Mouse (Mus musculus): ENCODE measurements around the gene Mgp. TPM values are rescaled to one million over a fixed set of nuclear protein-coding genes. Genes with fewer than 3 reads are reported as not detected.

Mgp gene
- polyA plus RNA-seq, 1 experiment = not detected

DNA sequence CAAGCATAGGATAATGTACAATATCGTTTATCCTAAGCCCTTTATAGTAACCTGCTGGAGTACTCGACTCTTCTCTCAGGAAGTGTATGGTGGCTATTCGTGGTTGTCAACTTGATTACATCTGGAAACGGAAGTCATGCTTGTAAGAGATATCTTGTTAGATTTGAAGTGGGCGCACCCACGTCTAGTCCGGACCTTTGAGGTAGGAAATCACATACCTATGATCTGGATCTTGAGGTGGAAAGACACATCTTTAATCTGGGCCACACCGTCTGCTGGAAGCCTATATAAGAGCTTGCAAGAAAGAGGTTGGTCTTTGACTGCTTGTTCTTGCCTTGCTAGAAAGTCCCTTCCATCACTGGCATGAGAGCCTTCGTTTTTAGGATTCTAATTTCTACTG, 26.9 kb upstream of the Mgp start:
- Histone ChIP-seq H3K4me1 (ENCODE audit: control insufficient read depth, insufficient read depth, low read length) (peaks cover 11% of the 10 kb centered on the region), H3K4me3 (ENCODE audit: insufficient read depth, low read depth, low read length) (no peak overlapping the region), H3K27ac (ENCODE audit: insufficient read depth, low read depth, low read length) (no peak overlapping the region)
- 93% methylated on average over 9 of the region's 9 CpGs for WGBS
- TF ChIP-seq POLR2A (IDR thresholded peaks at IDR 0.05; ENCODE audit: insufficient read depth, low read depth, low read length) (no peak), CTCF (IDR thresholded peaks at IDR 0.05; ENCODE audit: insufficient read depth, low read depth, low read length) (no peak)

DNA sequence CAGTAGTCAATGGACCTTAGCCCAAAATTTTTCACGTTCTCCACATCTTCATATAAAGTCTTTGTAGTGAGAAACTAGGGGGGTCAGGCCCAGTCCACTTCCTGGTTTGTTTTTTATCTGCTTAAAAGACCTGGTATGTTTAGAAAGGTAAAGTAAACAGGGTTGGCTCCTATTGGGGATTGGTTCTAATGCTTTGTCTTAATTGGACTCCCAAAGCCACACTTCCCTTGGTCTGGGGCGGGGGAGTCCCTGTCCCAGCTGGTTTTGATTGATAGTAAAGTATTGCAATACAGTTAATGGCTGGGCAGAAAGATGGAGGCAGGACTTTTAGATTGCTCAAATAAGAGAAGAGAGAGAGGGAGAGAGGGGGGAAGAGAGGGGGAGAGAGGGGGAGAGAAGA, 25.4 kb upstream of the Mgp start:
- Histone ChIP-seq H3K4me3 (ENCODE audit: insufficient read depth, low read depth, low read length) (no peak overlapping the region), H3K27ac (ENCODE audit: insufficient read depth, low read depth, low read length) (no peak overlapping the region), H3K4me1 (ENCODE audit: control insufficient read depth, insufficient read depth, low read length) (peaks cover under 1% of the 10 kb centered on the region; the same call in 1 of the 2 replicates)
- TF ChIP-seq CTCF (IDR thresholded peaks at IDR 0.05; ENCODE audit: insufficient read depth, low read depth, low read length) = no peak
- TF ChIP-seq POLR2A (IDR thresholded peaks at IDR 0.05; ENCODE audit: insufficient read depth, low read depth, low read length) = no peak
- WGBS = 79% methylated on average over 2 of the region's 2 CpGs

DNA sequence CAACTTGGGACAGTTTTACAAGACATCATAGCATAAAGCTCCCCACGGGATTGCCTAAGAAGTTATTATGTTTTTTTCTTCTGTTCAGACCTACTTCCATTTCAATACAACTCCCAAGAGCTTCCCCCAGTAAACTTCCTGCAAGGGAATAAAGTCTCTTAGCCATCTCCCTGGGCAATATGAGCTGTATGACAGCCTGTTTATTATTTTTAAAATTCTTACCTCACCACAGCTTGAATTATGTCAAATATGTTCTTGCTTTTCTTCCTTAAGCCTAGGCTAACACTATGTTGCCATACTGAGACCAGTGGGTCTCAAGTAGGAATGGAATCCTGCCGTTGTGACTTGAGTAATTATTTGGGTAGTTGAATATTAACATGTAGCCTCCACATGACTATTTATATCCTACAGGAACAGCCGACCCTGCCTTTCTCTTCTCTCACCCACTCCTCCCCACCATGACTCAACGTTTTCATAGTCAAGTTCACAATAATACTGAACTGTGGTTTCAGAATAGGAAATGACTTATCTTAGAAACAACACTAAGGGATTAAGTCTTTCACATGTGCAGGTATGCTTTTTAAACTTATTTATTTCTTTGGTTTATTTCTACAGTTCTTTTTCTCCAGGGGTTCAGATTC, 24.9 kb upstream of the Mgp start:
- H3K4me1 ChIP-seq (ENCODE audit: control insufficient read depth, insufficient read depth, low read length) = no peaks in the 10 kb centered on the region
- no peak overlapping the region for H3K27ac ChIP-seq (ENCODE audit: insufficient read depth, low read depth, low read length)
- TF ChIP-seq POLR2A (IDR thresholded peaks at IDR 0.05; ENCODE audit: insufficient read depth, low read depth, low read length) (no peak), CTCF (IDR thresholded peaks at IDR 0.05; ENCODE audit: insufficient read depth, low read depth, low read length) (no peak)
- no peak overlapping the region for H3K4me3 ChIP-seq (ENCODE audit: insufficient read depth, low read depth, low read length)
- 42% methylated on average over 4 of the region's 4 CpGs for WGBS

DNA sequence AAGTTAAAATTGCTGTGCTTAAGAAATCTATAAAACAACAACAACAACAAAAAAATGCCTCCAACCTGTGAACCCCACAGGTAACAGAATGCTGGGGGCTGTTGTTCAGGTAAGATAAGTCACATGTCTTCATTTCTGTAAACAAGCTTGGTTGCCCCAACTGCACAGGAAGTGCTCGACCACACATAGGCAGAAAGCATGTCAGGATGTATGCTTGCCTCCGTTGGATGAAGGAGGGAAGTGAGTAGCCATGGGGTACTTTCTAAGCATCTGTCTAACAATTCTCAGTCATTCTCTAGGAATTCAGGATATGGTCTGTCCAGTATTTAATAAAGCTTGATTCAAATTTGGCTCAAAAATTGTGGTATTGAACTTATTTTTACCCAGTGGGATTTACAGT, 23.3 kb upstream of the Mgp start:
- Histone ChIP-seq H3K27ac (ENCODE audit: insufficient read depth, low read depth, low read length) (no peak overlapping the region), H3K4me3 (ENCODE audit: insufficient read depth, low read depth, low read length) (no peak overlapping the region), H3K4me1 (ENCODE audit: control insufficient read depth, insufficient read depth, low read length) (no peaks in the 10 kb centered on the region)
- TF ChIP-seq POLR2A (IDR thresholded peaks at IDR 0.05; ENCODE audit: insufficient read depth, low read depth, low read length) (no peak), CTCF (IDR thresholded peaks at IDR 0.05; ENCODE audit: insufficient read depth, low read depth, low read length) (no peak)
- 88% methylated on average over 2 of the region's 2 CpGs for WGBS

DNA sequence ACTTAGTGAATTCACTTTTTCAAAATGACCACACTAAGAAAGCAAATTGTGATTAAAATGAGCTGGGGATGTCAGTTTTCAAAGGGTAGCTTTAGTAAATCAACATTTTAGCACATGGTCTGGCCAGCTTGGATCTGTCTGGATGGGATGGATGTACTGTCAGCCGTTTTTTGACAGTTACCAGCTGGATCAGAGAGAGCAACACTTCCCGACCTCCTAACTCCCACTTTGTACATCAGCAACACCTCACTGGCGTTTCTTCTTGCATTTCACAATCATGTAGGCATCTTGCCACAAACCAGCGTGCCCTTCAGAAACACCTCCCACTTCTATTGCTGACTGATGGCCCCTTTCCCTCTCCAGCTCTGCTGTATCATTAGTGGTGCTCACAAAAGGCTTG, 22.6 kb upstream of the Mgp start:
- no peak for TF ChIP-seq POLR2A (IDR thresholded peaks at IDR 0.05; ENCODE audit: insufficient read depth, low read depth, low read length)
- Histone ChIP-seq H3K4me1 (ENCODE audit: control insufficient read depth, insufficient read depth, low read length) (no peaks in the 10 kb centered on the region), H3K27ac (ENCODE audit: insufficient read depth, low read depth, low read length) (no peak overlapping the region), H3K4me3 (ENCODE audit: insufficient read depth, low read depth, low read length) (no peak overlapping the region)
- 51% methylated on average over 4 of the region's 4 CpGs for WGBS

DNA sequence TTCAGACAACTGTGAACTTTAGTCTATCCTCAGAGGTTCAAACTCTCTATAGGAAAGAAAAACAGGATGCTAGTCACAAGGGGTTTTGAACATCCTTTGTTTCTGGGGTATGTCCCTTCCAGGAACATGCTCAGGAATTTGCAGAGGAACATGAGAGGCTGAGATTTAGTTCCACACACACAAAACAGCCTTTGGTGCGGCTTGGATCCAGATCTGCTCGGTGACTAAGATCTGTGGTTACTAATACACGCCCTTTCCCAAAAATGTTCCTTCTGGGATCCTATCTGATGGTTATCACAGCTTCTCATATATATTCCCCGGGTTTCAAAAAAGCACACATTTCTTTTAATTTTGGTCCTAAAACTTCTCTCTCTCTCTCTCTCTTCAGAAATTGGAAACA, 22.2 kb upstream of the Mgp start:
- Histone ChIP-seq H3K4me3 (ENCODE audit: insufficient read depth, low read depth, low read length) (no peak overlapping the region), H3K27ac (ENCODE audit: insufficient read depth, low read depth, low read length) (no peak overlapping the region), H3K4me1 (ENCODE audit: control insufficient read depth, insufficient read depth, low read length) (no peaks in the 10 kb centered on the region)
- WGBS = 70% methylated on average over 4 of the region's 4 CpGs
- TF ChIP-seq POLR2A (IDR thresholded peaks at IDR 0.05; ENCODE audit: insufficient read depth, low read depth, low read length) = no peak
- TF ChIP-seq CTCF (IDR thresholded peaks at IDR 0.05; ENCODE audit: insufficient read depth, low read depth, low read length) = no peak

DNA sequence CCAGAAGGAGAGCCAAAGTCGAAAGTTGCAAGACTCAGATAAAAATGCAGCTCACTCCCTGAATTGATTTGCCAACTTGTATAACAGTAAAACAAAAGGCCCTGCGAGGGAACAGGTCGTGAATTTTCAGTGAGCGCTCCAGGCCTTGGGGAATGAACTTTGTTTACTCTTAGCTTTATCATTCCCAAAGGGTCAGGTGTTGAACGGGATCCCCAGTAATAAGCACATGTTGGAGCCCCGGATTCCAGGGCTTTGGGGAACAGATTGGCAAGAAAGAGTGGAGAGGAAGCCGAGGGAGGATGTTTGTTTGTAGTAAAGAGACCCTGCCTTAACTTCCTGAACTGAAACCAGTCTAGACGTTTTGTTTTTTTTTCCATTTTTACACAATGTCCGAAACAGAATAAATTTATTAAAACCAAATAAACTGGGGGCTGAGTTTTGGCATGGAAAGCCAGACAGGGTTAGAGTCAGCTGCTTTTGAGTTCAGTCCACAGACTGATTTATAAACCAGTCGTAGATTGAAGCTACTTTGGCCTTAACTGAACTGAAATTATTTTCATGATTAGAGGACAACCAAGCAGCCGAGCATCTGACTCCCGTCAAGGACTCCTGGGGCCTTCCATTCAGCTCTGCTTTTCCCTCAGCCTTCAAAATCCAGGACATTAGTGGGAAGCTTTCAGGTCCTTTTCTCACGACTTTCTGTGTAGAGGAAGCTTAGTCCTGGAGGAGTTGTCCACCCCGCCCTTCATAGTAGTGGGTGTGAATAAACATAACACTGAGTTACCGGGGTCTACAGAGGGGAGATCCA, 19.1 kb upstream of the Mgp start:
- Histone ChIP-seq H3K4me3 (ENCODE audit: insufficient read depth, low read depth, low read length) (no peak overlapping the region), H3K4me1 (ENCODE audit: control insufficient read depth, insufficient read depth, low read length) (no peaks in the 10 kb centered on the region), H3K27ac (ENCODE audit: insufficient read depth, low read depth, low read length) (no peak overlapping the region)
- WGBS = 65% methylated on average over 15 of the region's 15 CpGs
- TF ChIP-seq POLR2A (IDR thresholded peaks at IDR 0.05; ENCODE audit: insufficient read depth, low read depth, low read length) (no peak), CTCF (IDR thresholded peaks at IDR 0.05; ENCODE audit: insufficient read depth, low read depth, low read length) (no peak)

DNA sequence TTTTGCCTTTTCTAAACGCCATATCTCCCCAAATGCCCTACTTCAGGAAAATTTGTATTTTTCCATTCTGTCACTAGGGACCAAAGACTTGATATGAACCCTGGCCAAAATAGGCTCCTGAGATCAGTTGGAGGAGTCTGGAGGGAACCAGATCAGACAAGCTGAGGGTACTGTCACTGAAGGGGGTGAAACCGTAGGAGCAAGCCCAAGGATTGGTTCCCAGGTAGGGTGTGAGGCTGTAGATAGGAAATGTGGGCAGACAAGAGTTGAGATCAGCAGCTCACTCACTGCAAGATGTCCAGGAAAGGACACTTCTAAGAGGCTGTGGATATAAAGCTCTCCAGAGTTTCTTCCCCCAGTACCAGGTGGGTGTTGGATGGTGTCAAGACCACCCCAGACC, 16.4 kb upstream of the Mgp start:
- H3K27ac ChIP-seq (ENCODE audit: insufficient read depth, low read depth, low read length) = no peak overlapping the region
- WGBS = 93% methylated on average over 2 of the region's 2 CpGs

DNA sequence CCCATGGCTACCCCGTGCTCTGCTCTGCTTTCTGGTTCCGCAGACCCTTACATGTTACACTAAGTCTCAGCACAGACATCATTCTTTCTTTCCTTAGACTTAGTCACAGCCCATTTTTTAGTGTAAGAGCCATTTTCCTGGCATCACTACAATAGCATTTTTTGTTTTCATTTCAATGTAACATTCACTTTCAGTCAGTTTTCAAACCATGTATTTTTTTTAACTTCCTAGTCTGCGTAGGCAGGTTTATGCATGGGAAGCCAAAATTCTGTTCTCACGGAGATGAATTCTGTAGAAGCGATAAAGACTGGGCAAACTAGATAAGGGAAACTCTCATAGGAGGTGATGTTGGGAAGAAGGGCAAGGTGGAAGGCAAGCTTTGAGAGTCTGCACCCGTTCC, 13.9 kb upstream of the Mgp start:
- WGBS = 87% methylated on average over 6 of the region's 6 CpGs
- no peak overlapping the region for H3K4me3 ChIP-seq (ENCODE audit: insufficient read depth, low read depth, low read length)
- no peak overlapping the region for H3K27ac ChIP-seq (ENCODE audit: insufficient read depth, low read depth, low read length)
- no peaks in the 10 kb centered on the region for H3K4me1 ChIP-seq (ENCODE audit: control insufficient read depth, insufficient read depth, low read length)
- no peak for TF ChIP-seq CTCF (IDR thresholded peaks at IDR 0.05; ENCODE audit: insufficient read depth, low read depth, low read length)
- no peak for TF ChIP-seq POLR2A (IDR thresholded peaks at IDR 0.05; ENCODE audit: insufficient read depth, low read depth, low read length)

More for the DNA sequence above, 16.4 kb upstream of the Mgp start:
- Histone ChIP-seq H3K4me3 (ENCODE audit: insufficient read depth, low read depth, low read length) (no peak overlapping the region), H3K4me1 (ENCODE audit: control insufficient read depth, insufficient read depth, low read length) (no peaks in the 10 kb centered on the region)
- TF ChIP-seq CTCF (IDR thresholded peaks at IDR 0.05; ENCODE audit: insufficient read depth, low read depth, low read length) = no peak
- no peak for TF ChIP-seq POLR2A (IDR thresholded peaks at IDR 0.05; ENCODE audit: insufficient read depth, low read depth, low read length)
